Mouse (Mus musculus) hindbrain, embryonic 11.5 days (tissue): Measurements from ENCODE around the gene Men1. TPM values are rescaled to one million over a fixed set of nuclear protein-coding genes. Genes with fewer than 3 reads are reported as not detected.

Experiments used
- ATAC-seq: fragments of 200-750 bp; cut with Nextera tagmentation; 2 replicates; pipeline ENCODE4 v1.8.0; 2017; ENCODE audit warnings: mild to moderate bottlenecking, moderate TSS enrichment, moderate library complexity; ENCODE audit not compliant: low FRiP score
- DNase-seq: peaks from one replicate; pipeline ENCODE4 v3.0.0-alpha.2; 2015; ENCODE audit warnings: low spot score
- H3K27ac ChIP-seq: fragments of 300-500 bp; sonication (generic); 2 replicates; pipeline ENCODE4 v1.5.1; 2014; ENCODE audit warnings: mild to moderate bottlenecking, low read depth, low read length
- H3K27me3 ChIP-seq: fragments of 300-500 bp; sonication (generic); 2 replicates; pipeline ENCODE4 v1.6.1; 2014; ENCODE audit warnings: mild to moderate bottlenecking, low read length, moderate library complexity, mixed read lengths; ENCODE audit not compliant: control insufficient read depth, insufficient read depth
- H3K36me3 ChIP-seq: fragments of 300-500 bp; sonication (generic); 2 replicates; pipeline ENCODE4 v1.6.1; 2014; ENCODE audit warnings: mild to moderate bottlenecking, low read length, moderate library complexity, mixed read lengths; ENCODE audit not compliant: control insufficient read depth, insufficient read depth
- H3K4me1 ChIP-seq: fragments of 300-500 bp; sonication (generic); replicated peaks from 2 replicates; pipeline ENCODE4 v1.6.1; 2014; ENCODE audit warnings: low read length, mixed read lengths; ENCODE audit not compliant: control insufficient read depth, insufficient read depth
- H3K4me2 ChIP-seq: fragments of 300-500 bp; sonication (generic); replicated peaks from 2 replicates; pipeline ENCODE4 v1.6.1; 2014; ENCODE audit warnings: mild to moderate bottlenecking, low read depth, low read length
- H3K4me3 ChIP-seq: fragments of 300-500 bp; sonication (generic); 2 replicates; pipeline ENCODE4 v1.5.1; 2014; ENCODE audit warnings: low read depth, low read length
- H3K9ac ChIP-seq: fragments of 300-500 bp; sonication (generic); 2 replicates; pipeline ENCODE4 v1.6.1; 2014; ENCODE audit warnings: low read depth, low read length
- H3K9me3 ChIP-seq: fragments of 300-500 bp; sonication (generic); 2 replicates; pipeline ENCODE4 v1.6.1; 2016; ENCODE audit warnings: low read length; ENCODE audit not compliant: control insufficient read depth
- WGBS: fragments of 180-500 bp; shearing (Covaris S2); extraction: QIAGEN DNeasy Blood & Tissue Kit; methylation state at CpG from one replicate; pipeline ENCODE4 v1.1.7; 2014; 5-methylcytosine and 5-hydroxymethylcytosine counted together
- polyA plus RNA-seq: library from polyadenylated mRNA; unstranded; fragments of >200 nt; fragmentation: Nextera tagmentation; extraction: Ambion mirVana; gene quantifications from 2 replicates; pipeline ENCODE4 v1.2.1, GENCODE M21; 2014

Gene Men1
- polyA plus RNA-seq, 1 experiment from 2014 or later = 43.0 TPM

DNA sequence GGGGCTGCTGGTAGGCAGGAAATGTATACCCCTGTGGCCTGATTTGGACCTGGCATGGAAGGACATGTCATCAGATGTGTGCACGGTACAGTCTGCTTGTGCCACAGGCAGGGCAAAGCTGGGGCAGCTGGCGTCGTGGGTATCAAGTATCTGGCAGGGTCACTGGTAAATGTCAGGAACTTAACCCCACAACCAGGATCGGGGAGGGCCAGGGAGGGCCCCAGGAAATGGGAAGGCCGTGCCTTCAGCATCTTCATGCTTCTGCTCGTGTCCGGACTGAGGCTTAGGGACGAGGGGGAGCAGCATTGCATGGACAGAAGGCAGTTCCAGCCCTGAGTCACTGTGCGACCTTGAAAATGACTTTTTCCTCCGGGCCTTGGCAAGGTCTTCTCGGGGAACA, 50.2 kb downstream of the Men1 start:
- DNase-seq (no peak), ATAC-seq (no peak)
- H3K27ac ChIP-seq = no peak overlapping the region
- H3K4me1 ChIP-seq = peaks cover 2% of the 10 kb centered on the region
- H3K4me2 ChIP-seq = no peak overlapping the region
- H3K27me3 ChIP-seq = no peaks in the 10 kb centered on the region
- H3K4me3 ChIP-seq = no peak overlapping the region
- no peaks in the 10 kb centered on the region for H3K9me3 ChIP-seq
- H3K36me3 ChIP-seq = no peaks in the 10 kb centered on the region
- WGBS = 81% methylated on average over 11 of the region's 11 CpGs
- H3K9ac ChIP-seq = no peak overlapping the region

DNA sequence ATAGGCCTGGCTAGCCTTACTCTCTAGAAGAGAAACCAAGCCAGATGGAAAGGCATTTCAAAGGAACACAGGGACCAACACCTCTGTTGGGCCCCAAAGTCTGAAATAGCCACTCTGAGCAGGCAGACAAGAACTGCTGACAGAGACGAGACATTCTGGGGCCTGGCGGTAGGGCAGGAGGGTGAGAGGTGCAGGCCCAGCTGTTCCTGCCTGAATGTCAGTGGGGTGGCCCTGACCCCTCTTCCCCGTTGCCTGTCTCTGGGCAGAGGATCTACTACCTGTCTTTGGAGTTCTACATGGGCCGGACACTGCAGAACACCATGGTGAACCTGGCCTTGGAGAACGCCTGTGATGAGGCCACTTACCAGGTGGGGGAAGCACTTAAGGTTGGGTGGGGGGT, 50.6 kb downstream of the Men1 start:
- H3K9ac ChIP-seq = no peak overlapping the region
- no peaks in the 10 kb centered on the region for H3K27me3 ChIP-seq
- no peaks in the 10 kb centered on the region for H3K9me3 ChIP-seq
- peaks cover 2% of the 10 kb centered on the region for H3K4me1 ChIP-seq
- H3K36me3 ChIP-seq = no peaks in the 10 kb centered on the region
- 77% methylated on average over 5 of the region's 5 CpGs for WGBS
- DNase-seq = no peak
- H3K27ac ChIP-seq = no peak overlapping the region
- H3K4me2 ChIP-seq = no peak overlapping the region
- no peak for ATAC-seq
- no peak overlapping the region for H3K4me3 ChIP-seq

DNA sequence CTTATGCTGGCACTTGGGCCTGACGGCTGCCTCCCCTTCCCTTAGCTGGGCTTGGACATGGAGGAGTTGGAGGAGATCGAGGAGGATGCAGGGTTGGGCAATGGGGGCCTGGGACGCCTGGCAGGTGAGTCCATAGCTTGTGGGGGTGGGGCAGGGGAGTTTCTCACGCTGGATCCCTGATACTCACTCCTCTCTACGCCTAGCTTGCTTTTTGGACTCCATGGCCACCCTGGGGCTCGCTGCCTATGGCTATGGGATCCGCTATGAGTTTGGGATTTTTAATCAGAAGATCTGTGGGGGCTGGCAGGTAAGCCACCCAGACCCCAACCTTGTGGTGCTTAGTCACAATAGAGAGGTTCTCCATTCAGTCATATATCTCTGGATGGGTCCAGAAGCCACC, 51.0 kb downstream of the Men1 start:
- DNase-seq (no peak), ATAC-seq (no peak)
- no peak overlapping the region for H3K4me3 ChIP-seq
- H3K4me1 ChIP-seq = peaks cover 2% of the 10 kb centered on the region
- H3K9me3 ChIP-seq = no peaks in the 10 kb centered on the region
- no peak overlapping the region for H3K9ac ChIP-seq
- no peak overlapping the region for H3K27ac ChIP-seq
- H3K27me3 ChIP-seq = no peaks in the 10 kb centered on the region
- H3K4me2 ChIP-seq = no peak overlapping the region
- H3K36me3 ChIP-seq = no peaks in the 10 kb centered on the region
- WGBS = 87% methylated on average over 7 of the region's 7 CpGs

DNA sequence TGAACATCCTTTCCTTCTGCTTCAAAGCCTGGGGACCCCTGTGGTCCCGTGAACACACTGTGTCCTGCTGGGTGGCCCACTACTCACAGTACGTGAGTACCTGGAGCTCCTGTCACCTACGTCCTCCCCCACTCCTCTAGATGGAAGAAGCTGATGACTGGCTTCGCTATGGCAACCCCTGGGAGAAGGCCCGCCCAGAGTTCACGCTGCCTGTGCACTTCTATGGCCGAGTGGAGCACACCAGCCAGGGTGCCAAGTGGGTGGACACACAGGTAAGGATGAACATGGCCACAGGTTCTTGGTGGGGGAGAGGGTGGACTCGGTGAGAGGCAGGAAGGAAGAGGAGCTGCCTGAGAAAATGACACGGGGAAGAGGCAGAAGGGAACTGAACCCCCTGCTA, 51.5 kb downstream of the Men1 start:
- WGBS = 63% methylated on average over 9 of the region's 9 CpGs

DNA sequence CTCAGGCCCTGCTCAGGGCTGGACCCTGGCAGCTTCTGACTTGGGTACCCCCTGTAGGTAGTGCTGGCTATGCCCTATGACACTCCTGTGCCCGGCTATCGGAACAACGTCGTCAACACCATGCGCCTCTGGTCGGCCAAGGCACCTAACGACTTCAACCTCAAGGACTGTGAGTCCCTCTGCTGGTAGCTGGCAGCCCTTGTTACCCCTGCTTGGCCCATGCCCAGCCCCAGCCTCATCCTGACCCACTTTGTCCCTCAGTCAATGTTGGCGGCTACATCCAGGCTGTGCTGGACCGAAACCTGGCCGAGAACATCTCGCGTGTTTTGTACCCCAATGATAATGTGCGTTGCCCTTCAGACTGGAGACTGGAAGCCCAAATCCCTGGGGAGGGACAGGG, 53.2 kb downstream of the Men1 start:
- 81% methylated on average over 13 of the region's 13 CpGs for WGBS
- no peak overlapping the region for H3K27ac ChIP-seq
- DNase-seq (no peak), ATAC-seq (no peak)
- H3K4me1 ChIP-seq = peaks cover 2% of the 10 kb centered on the region
- no peaks in the 10 kb centered on the region for H3K9me3 ChIP-seq
- no peaks in the 10 kb centered on the region for H3K27me3 ChIP-seq
- H3K36me3 ChIP-seq = no peaks in the 10 kb centered on the region
- H3K4me2 ChIP-seq = no peak overlapping the region
- no peak overlapping the region for H3K4me3 ChIP-seq
- no peak overlapping the region for H3K9ac ChIP-seq

More for the DNA sequence above, 51.5 kb downstream of the Men1 start:
- Histone ChIP-seq H3K4me2 (no peak overlapping the region), H3K4me1 (peaks cover 2% of the 10 kb centered on the region), H3K27me3 (no peaks in the 10 kb centered on the region), H3K9me3 (no peaks in the 10 kb centered on the region), H3K9ac (no peak overlapping the region), H3K27ac (no peak overlapping the region), H3K36me3 (no peaks in the 10 kb centered on the region), H3K4me3 (no peak overlapping the region)
- no peak for ATAC-seq
- DNase-seq = no peak

DNA sequence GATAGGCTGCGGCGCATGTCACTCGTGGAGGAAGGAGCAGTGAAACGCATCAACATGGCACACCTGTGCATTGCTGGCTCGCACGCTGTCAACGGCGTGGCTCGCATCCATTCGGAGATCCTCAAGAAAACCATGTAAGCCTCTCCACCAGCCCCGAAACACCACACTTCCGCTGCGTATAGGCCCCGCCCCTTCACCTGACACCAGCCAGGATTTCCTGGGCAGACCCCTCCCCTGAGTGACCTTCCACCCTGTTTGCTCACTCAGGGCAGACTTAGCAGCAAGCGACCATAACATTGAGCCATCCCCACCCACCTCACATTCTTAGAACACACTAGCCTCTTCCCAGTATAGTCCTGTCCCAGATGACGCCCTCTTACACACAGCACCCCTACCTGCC, 55.0 kb downstream of the Men1 start:
- Histone ChIP-seq H3K4me2 (peak overlapping the region; percentile 32), H3K27me3 (no peaks in the 10 kb centered on the region), H3K9me3 (no peaks in the 10 kb centered on the region), H3K4me3 (peak overlapping the region; percentile 9; the same call in 1 of the 2 replicates), H3K4me1 (no peaks in the 10 kb centered on the region; the same call in 1 of the 2 replicates), H3K9ac (peak overlapping the region; percentile 17; the same call in 1 of the 2 replicates), H3K27ac (no peak overlapping the region), H3K36me3 (no peaks in the 10 kb centered on the region)
- DNase-seq (no peak), ATAC-seq (no peak)
- 8% methylated on average over 16 of the region's 16 CpGs for WGBS

DNA sequence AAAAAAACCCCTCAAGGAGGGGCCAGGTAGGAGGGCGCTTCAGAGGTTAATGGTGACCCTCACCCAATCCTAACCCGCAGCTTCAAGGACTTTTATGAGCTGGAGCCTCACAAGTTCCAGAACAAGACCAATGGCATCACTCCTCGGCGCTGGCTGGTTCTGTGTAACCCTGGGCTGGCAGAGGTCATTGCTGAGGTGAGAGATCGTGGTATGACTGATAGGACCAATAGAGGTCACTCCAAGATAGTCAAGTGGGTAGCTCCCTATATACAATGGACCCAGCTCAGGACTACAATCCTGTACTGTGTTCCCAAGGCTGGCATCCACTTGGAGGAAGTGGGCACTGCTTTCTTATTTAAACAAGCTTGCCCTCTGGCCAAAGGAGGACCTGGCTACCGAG, 55.5 kb downstream of the Men1 start:
- no peak overlapping the region for H3K4me2 ChIP-seq
- no peak for ATAC-seq
- H3K27me3 ChIP-seq = no peaks in the 10 kb centered on the region
- H3K4me3 ChIP-seq = no peak overlapping the region
- WGBS = 57% methylated on average over 6 of the region's 6 CpGs
- no peak for DNase-seq
- H3K27ac ChIP-seq = no peak overlapping the region
- H3K9ac ChIP-seq = no peak overlapping the region
- H3K4me1 ChIP-seq = no peaks in the 10 kb centered on the region; the same call in 1 of the 2 replicates
- H3K9me3 ChIP-seq = no peaks in the 10 kb centered on the region
- H3K36me3 ChIP-seq = no peaks in the 10 kb centered on the region

Other genes starting within 250 kb of the Men1 start
- gene Cdca5, start 250.0 kb upstream of the Men1 start, polyA plus RNA-seq = 45.8 and 51.5 TPM in 2 replicates
- gene AC131692.1, start 240.6 kb upstream of the Men1 start, polyA plus RNA-seq = 0.49 and 0.62 TPM in 2 replicates
- gene Naaladl1, start 229.2 kb upstream of the Men1 start, polyA plus RNA-seq = 0.38 and 0.59 TPM in 2 replicates
- gene Sac3d1, start 216.3 kb upstream of the Men1 start, polyA plus RNA-seq = 62.6 and 62.9 TPM in 2 replicates
- gene Snx15, start 206.7 kb upstream of the Men1 start, polyA plus RNA-seq = 26.9 and 32.4 TPM in 2 replicates
- gene Batf2, start 194.0 kb upstream of the Men1 start, polyA plus RNA-seq = 0.32 TPM in 1 of 2 replicates, not detected in the other
- 80.0 and 82.4 TPM in 2 replicates for gene Arl2, start 193.4 kb upstream of the Men1 start, polyA plus RNA-seq
- not detected in 2 replicates for gene Majin, start 150.6 kb upstream of the Men1 start, polyA plus RNA-seq
- gene Gpha2, start 108.6 kb upstream of the Men1 start, polyA plus RNA-seq = 0.71 and 0.98 TPM in 2 replicates
- gene Ppp2r5b, start 99.1 kb upstream of the Men1 start, polyA plus RNA-seq = 42.1 and 46.8 TPM in 2 replicates
- 7.0 and 8.1 TPM in 2 replicates for gene Atg2a, start 93.3 kb upstream of the Men1 start, polyA plus RNA-seq
- 62.6 and 67.4 TPM in 2 replicates for gene Ehd1, start 58.3 kb upstream of the Men1 start, polyA plus RNA-seq
- gene Cdc42bpg, start 28.5 kb upstream of the Men1 start, polyA plus RNA-seq = 0.50 and 0.82 TPM in 2 replicates
- 6.7 and 8.5 TPM in 2 replicates for gene Map4k2, start 6.2 kb downstream of the Men1 start, polyA plus RNA-seq
- 156 and 178 TPM in 2 replicates for gene Sf1, start 28.7 kb downstream of the Men1 start, polyA plus RNA-seq
- 1.6 and 2.1 TPM in 2 replicates for gene Pygm, start 49.4 kb downstream of the Men1 start, polyA plus RNA-seq
- gene Rasgrp2, start 64.4 kb downstream of the Men1 start, polyA plus RNA-seq = 16.0 and 18.0 TPM in 2 replicates
- gene Nrxn2, start 83.8 kb downstream of the Men1 start, polyA plus RNA-seq = 13.6 and 14.3 TPM in 2 replicates
- not detected in 2 replicates for gene Slc22a12, start 208.1 kb downstream of the Men1 start, polyA plus RNA-seq